Mouse (Mus musculus): ENCODE measurements around the gene Asgr2. TPM values are rescaled to one million over a fixed set of nuclear protein-coding genes. Genes with fewer than 3 reads are reported as not detected.

Asgr2 gene
- polyA plus RNA-seq, 1 experiment from 2014 or later = not detected

Other genes with a start within 250 kb of the Asgr2 start
- 62.9 and 70.1 TPM in 2 replicates for gene Plscr3, start 246.3 kb upstream of the Asgr2 start, polyA plus RNA-seq (2016; fragmentation: Nextera tagmentation; extraction: Ambion mirVana)
- 0.19 and 0.21 TPM in 2 replicates for gene Tnk1, start 233.9 kb upstream of the Asgr2 start, polyA plus RNA-seq (2016; fragmentation: Nextera tagmentation; extraction: Ambion mirVana)
- gene Tmem95, start 214.6 kb upstream of the Asgr2 start, polyA plus RNA-seq (2016; fragmentation: Nextera tagmentation; extraction: Ambion mirVana) = not detected in 2 replicates
- gene Kctd11, start 211.2 kb upstream of the Asgr2 start, polyA plus RNA-seq (2016; fragmentation: Nextera tagmentation; extraction: Ambion mirVana) = 2.7 and 3.3 TPM in 2 replicates
- 0.50 and 0.73 TPM in 2 replicates for gene Acap1, start 197.1 kb upstream of the Asgr2 start, polyA plus RNA-seq (2016; fragmentation: Nextera tagmentation; extraction: Ambion mirVana)
- 21.8 and 23.2 TPM in 2 replicates for gene 2810408A11Rik, start 191.7 kb upstream of the Asgr2 start, polyA plus RNA-seq (2016; fragmentation: Nextera tagmentation; extraction: Ambion mirVana)
- 17.4 and 19.3 TPM in 2 replicates for gene Neurl4, start 191.6 kb upstream of the Asgr2 start, polyA plus RNA-seq (2016; fragmentation: Nextera tagmentation; extraction: Ambion mirVana)
- gene Gps2, start 178.8 kb upstream of the Asgr2 start, polyA plus RNA-seq (2016; fragmentation: Nextera tagmentation; extraction: Ambion mirVana) = 93.1 and 97.6 TPM in 2 replicates
- 1,395 and 1,465 TPM in 2 replicates for gene Eif5a, start 170.7 kb upstream of the Asgr2 start, polyA plus RNA-seq (2016; fragmentation: Nextera tagmentation; extraction: Ambion mirVana)
- 5.0 and 5.6 TPM in 2 replicates for gene Ybx2, start 156.8 kb upstream of the Asgr2 start, polyA plus RNA-seq (2016; fragmentation: Nextera tagmentation; extraction: Ambion mirVana)
- gene Slc2a4, start 144.5 kb upstream of the Asgr2 start, polyA plus RNA-seq (2016; fragmentation: Nextera tagmentation; extraction: Ambion mirVana) = 8.9 and 9.9 TPM in 2 replicates
- gene Cldn7, start 127.9 kb upstream of the Asgr2 start, polyA plus RNA-seq (2016; fragmentation: Nextera tagmentation; extraction: Ambion mirVana) = 2.9 and 3.7 TPM in 2 replicates
- gene Ctdnep1, start 111.5 kb upstream of the Asgr2 start, polyA plus RNA-seq (2016; fragmentation: Nextera tagmentation; extraction: Ambion mirVana) = 21.4 and 27.5 TPM in 2 replicates
- 127 and 131 TPM in 2 replicates for gene Elp5, start 110.1 kb upstream of the Asgr2 start, polyA plus RNA-seq (2016; fragmentation: Nextera tagmentation; extraction: Ambion mirVana)
- 552 and 567 TPM in 2 replicates for gene Gabarap, start 101.5 kb upstream of the Asgr2 start, polyA plus RNA-seq (2016; fragmentation: Nextera tagmentation; extraction: Ambion mirVana)
- gene Phf23, start 96.9 kb upstream of the Asgr2 start, polyA plus RNA-seq (2016; fragmentation: Nextera tagmentation; extraction: Ambion mirVana) = 89.4 and 96.5 TPM in 2 replicates
- 45.3 and 49.2 TPM in 2 replicates for gene Dvl2, start 92.0 kb upstream of the Asgr2 start, polyA plus RNA-seq (2016; fragmentation: Nextera tagmentation; extraction: Ambion mirVana)
- 50.7 and 57.9 TPM in 2 replicates for gene Acadvl, start 77.2 kb upstream of the Asgr2 start, polyA plus RNA-seq (2016; fragmentation: Nextera tagmentation; extraction: Ambion mirVana)
- 23.9 and 30.2 TPM in 2 replicates for gene Dlg4, start 75.7 kb upstream of the Asgr2 start, polyA plus RNA-seq (2016; fragmentation: Nextera tagmentation; extraction: Ambion mirVana)
- 0.33 and 0.89 TPM in 2 replicates for gene Asgr1, start 38.6 kb upstream of the Asgr2 start, polyA plus RNA-seq (2016; fragmentation: Nextera tagmentation; extraction: Ambion mirVana)
- gene Mgl2, start 37.7 kb downstream of the Asgr2 start, polyA plus RNA-seq (2016; fragmentation: Nextera tagmentation; extraction: Ambion mirVana) = 0.47 and 1.0 TPM in 2 replicates
- gene Clec10a, start 63.6 kb downstream of the Asgr2 start, polyA plus RNA-seq (2016; fragmentation: Nextera tagmentation; extraction: Ambion mirVana) = 0.58 and 1.3 TPM in 2 replicates
- gene Slc16a11, start 120.1 kb downstream of the Asgr2 start, polyA plus RNA-seq (2016; fragmentation: Nextera tagmentation; extraction: Ambion mirVana) = 1.9 and 2.8 TPM in 2 replicates
- gene Slc16a13, start 128.4 kb downstream of the Asgr2 start, polyA plus RNA-seq (2016; fragmentation: Nextera tagmentation; extraction: Ambion mirVana) = 19.0 and 19.5 TPM in 2 replicates
- gene Bcl6b, start 137.2 kb downstream of the Asgr2 start, polyA plus RNA-seq (2016; fragmentation: Nextera tagmentation; extraction: Ambion mirVana) = 5.2 and 5.4 TPM in 2 replicates
- 210 and 213 TPM in 2 replicates for gene 0610010K14Rik, start 145.3 kb downstream of the Asgr2 start, polyA plus RNA-seq (2016; fragmentation: Nextera tagmentation; extraction: Ambion mirVana)
- 10.5 and 12.4 TPM in 2 replicates for gene Gm21988, start 147.2 kb downstream of the Asgr2 start, polyA plus RNA-seq (2016; fragmentation: Nextera tagmentation; extraction: Ambion mirVana)
- 172 and 188 TPM in 2 replicates for gene Rnasek, start 147.2 kb downstream of the Asgr2 start, polyA plus RNA-seq (2016; fragmentation: Nextera tagmentation; extraction: Ambion mirVana)
- 1.7 and 1.8 TPM in 2 replicates for gene Alox12, start 162.7 kb downstream of the Asgr2 start, polyA plus RNA-seq (2016; fragmentation: Nextera tagmentation; extraction: Ambion mirVana)
- not detected in 2 replicates for gene Alox12e, start 230.0 kb downstream of the Asgr2 start, polyA plus RNA-seq (2016; fragmentation: Nextera tagmentation; extraction: Ambion mirVana)

Data from midbrain, embryonic 12.5 days (tissue).